Mouse (Mus musculus): Measurements from ENCODE around the gene Grk5.

- no peak for TF ChIP-seq CTCF (IDR thresholded peaks at IDR 0.05; ENCODE audit: low read depth, low read length)
- TF ChIP-seq POLR2A (IDR thresholded peaks at IDR 0.05; ENCODE audit: insufficient read depth, low read length) = no peak
- no peak for TF ChIP-seq EP300 (IDR thresholded peaks at IDR 0.05; ENCODE audit: insufficient read depth, low read depth, low read length)
Measured at GRCm38 (mm10) chr19:60911653-60912052, 22.1 kb downstream of the Grk5 start.
